Mouse (Mus musculus): ENCODE results near the gene Tor1aip2.

DNA sequence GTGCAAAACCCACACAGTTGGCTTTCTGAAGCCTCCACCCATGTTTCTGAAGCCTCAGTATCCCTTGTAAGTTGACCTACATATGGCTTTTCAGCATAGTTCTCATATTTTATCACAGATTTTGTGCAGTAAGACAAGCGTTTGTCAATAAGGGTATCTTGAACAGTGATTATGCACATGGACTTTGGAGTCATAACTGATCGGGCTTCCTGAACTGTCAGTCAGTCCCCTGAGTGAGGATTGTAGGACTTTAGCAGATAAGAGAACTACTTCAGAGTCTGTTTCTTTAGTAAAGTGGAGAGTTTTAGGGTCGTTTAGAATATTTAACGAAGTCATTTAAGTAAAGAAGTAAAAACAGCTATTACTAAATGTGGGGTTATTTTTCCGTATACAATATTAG lies 7.3 kb downstream of the Tor1aip2 start:
- TF ChIP-seq POLR2A (IDR thresholded peaks at IDR 0.05; ENCODE audit: borderline replicate concordance, low read depth, low read length) (no peak), CTCF (IDR thresholded peaks at IDR 0.05; ENCODE audit: low read depth, low read length) (no peak)
